Mouse (Mus musculus): ENCODE measurements around the gene Ankrd13b.

The Ankrd13b gene

DNA sequence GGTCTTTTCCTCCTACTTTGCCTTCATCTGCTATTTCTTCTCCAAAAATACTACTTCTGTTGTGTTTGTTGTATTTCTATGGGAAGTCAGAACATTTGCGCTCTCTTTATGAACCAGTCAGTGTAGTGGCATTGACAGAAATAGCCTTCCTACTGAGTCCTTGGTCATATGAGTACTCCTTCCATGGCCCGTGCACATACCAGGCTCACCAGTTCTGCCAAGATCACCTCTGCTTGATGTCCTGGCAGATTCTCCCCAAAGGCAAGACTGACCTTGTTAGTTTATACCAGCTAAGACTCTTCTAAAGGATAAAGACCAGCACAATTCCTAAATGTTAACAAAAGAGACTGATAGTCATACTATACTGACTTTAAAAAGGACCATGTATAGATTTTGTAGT lies 37.8 kb downstream of the Ankrd13b start:
- H3K4me3 ChIP-seq (replicated peaks; ENCODE audit: low read length): no peak overlapping the region
- TF ChIP-seq CTCF (conservative IDR thresholded peaks at IDR 0.05; ENCODE audit: low read length): no peak
- TF ChIP-seq POU5F1 (IDR thresholded peaks at IDR 0.05; ENCODE audit: borderline replicate concordance, low read length): no peak
- TF ChIP-seq NANOG (IDR thresholded peaks at IDR 0.05; ENCODE audit: borderline replicate concordance, low read length): no peak

GRCm38 (mm10) chr11:77449224-77449623 lies 40.3 kb downstream of the Ankrd13b start:
- Histone ChIP-seq H3K4me1 (replicated peaks; ENCODE audit: low read depth, low read length) (peaks cover 28% of the 10 kb centered on the region), H3K9me3 (ENCODE audit: low read length) (no peaks in the 10 kb centered on the region), H3K27me3 (ENCODE audit: insufficient read depth, low read length) (peaks cover 8% of the 10 kb centered on the region), H3K4me3 (replicated peaks; ENCODE audit: low read length) (no peak overlapping the region), H3K36me3 (ENCODE audit: insufficient read depth, low read length) (no peaks in the 10 kb centered on the region)
- no peak for TF ChIP-seq CTCF (conservative IDR thresholded peaks at IDR 0.05; ENCODE audit: low read length)
- no peak for TF ChIP-seq POU5F1 (IDR thresholded peaks at IDR 0.05; ENCODE audit: borderline replicate concordance, low read length)
- TF ChIP-seq NANOG (IDR thresholded peaks at IDR 0.05; ENCODE audit: borderline replicate concordance, low read length): no peak

More for the DNA sequence above, 37.8 kb downstream of the Ankrd13b start:
- H3K9me3 ChIP-seq (ENCODE audit: low read length): no peaks in the 10 kb centered on the region
- H3K4me1 ChIP-seq (replicated peaks; ENCODE audit: low read depth, low read length): peaks cover 43% of the 10 kb centered on the region
- no peaks in the 10 kb centered on the region for H3K36me3 ChIP-seq (ENCODE audit: insufficient read depth, low read length)
- H3K27me3 ChIP-seq (ENCODE audit: insufficient read depth, low read length): peaks cover 10% of the 10 kb centered on the region

DNA sequence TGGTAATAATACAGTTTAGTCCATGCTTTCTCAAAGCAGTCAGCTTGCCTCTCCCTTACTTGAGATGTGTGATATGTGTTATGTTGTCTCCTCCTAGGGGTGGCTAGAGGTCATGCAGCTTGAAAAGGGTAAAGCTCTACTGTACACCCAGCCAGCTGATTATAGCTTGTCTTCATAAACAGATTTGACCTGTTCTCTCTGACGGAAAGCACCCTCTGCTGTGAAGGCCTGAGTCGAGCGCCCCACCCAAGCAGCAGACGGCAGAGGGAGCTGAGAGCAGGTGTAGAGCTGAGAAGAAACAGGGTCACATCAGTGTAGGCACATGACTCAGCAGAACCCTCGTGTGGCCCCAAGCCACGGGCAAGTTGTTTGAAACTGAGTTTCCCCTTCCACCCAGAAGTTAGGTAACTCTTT lies 42.8 kb downstream of the Ankrd13b start:
- Histone ChIP-seq H3K27me3 (ENCODE audit: insufficient read depth, low read length) (peaks cover 6% of the 10 kb centered on the region), H3K4me3 (replicated peaks; ENCODE audit: low read length) (no peak overlapping the region), H3K4me1 (replicated peaks; ENCODE audit: low read depth, low read length) (peaks cover 18% of the 10 kb centered on the region), H3K9me3 (ENCODE audit: low read length) (no peaks in the 10 kb centered on the region), H3K36me3 (ENCODE audit: insufficient read depth, low read length) (no peaks in the 10 kb centered on the region)
- TF ChIP-seq NANOG (IDR thresholded peaks at IDR 0.05; ENCODE audit: borderline replicate concordance, low read length) (no peak), CTCF (conservative IDR thresholded peaks at IDR 0.05; ENCODE audit: low read length) (peak; percentile 58)

DNA sequence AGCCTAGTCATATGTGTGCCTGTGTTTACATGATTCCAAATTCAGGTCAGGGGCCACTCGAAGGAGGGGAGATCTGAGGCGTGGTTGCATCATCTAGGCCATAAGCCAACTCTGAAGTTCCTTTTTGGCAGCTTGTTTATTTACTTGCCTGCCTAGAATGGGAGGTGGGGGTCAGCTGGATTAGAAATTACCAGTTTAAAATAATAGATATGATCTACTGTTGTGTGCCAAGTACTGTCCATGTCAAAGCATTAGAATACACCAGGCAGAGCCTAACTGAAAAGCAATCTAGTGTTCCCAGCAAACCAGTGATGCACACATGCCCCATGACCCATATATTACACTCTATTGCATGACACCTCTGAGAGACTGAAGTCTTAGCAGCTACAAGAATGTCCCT lies 44.5 kb downstream of the Ankrd13b start:
- TF ChIP-seq NANOG (IDR thresholded peaks at IDR 0.05; ENCODE audit: borderline replicate concordance, low read length) (no peak), POU5F1 (IDR thresholded peaks at IDR 0.05; ENCODE audit: borderline replicate concordance, low read length) (no peak), CTCF (conservative IDR thresholded peaks at IDR 0.05; ENCODE audit: low read length) (no peak)
- H3K4me3 ChIP-seq (replicated peaks; ENCODE audit: low read length): no peak overlapping the region
- H3K27me3 ChIP-seq (ENCODE audit: insufficient read depth, low read length): no peaks in the 10 kb centered on the region
- H3K4me1 ChIP-seq (replicated peaks; ENCODE audit: low read depth, low read length): peaks cover 18% of the 10 kb centered on the region
- no peaks in the 10 kb centered on the region for H3K36me3 ChIP-seq (ENCODE audit: insufficient read depth, low read length)
- H3K9me3 ChIP-seq (ENCODE audit: low read length): no peaks in the 10 kb centered on the region

- Histone ChIP-seq H3K9me3 (ENCODE audit: low read length) (no peaks in the 10 kb centered on the region), H3K27me3 (ENCODE audit: insufficient read depth, low read length) (no peaks in the 10 kb centered on the region)
- TF ChIP-seq NANOG (IDR thresholded peaks at IDR 0.05; ENCODE audit: borderline replicate concordance, low read length): no peak
- TF ChIP-seq POU5F1 (IDR thresholded peaks at IDR 0.05; ENCODE audit: borderline replicate concordance, low read length): no peak
- TF ChIP-seq CTCF (conservative IDR thresholded peaks at IDR 0.05; ENCODE audit: low read length): no peak
These were observed 47.0 kb downstream of the Ankrd13b start for GRCm38 (mm10) chr11:77442186-77443170.

DNA sequence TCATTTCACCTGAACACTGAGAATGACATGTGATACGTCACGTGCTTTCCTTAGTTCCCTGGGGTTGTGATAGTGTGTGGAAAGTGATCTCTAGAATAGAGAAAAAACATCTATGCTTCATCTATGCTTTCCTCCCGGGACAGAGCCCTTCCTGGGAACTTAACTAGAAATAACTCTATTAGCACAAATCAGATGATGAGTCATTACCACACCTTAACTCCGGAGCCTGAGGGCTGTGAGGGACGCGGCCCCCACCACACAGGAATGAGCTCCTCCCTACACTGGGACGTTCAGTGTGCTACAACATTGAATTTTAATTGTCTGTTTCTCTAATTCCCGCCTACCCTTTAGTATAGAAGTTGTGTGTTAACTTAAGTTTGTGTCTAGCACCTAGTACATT lies 48.5 kb downstream of the Ankrd13b start:
- no peak overlapping the region for H3K4me3 ChIP-seq (replicated peaks; ENCODE audit: low read length)
- peaks cover 2% of the 10 kb centered on the region; the same call in 1 of the 2 replicates for H3K4me1 ChIP-seq (replicated peaks; ENCODE audit: low read depth, low read length)
- no peaks in the 10 kb centered on the region for H3K9me3 ChIP-seq (ENCODE audit: low read length)
- H3K36me3 ChIP-seq (ENCODE audit: insufficient read depth, low read length): no peaks in the 10 kb centered on the region
- H3K27me3 ChIP-seq (ENCODE audit: insufficient read depth, low read length): no peaks in the 10 kb centered on the region
- TF ChIP-seq NANOG (IDR thresholded peaks at IDR 0.05; ENCODE audit: borderline replicate concordance, low read length): no peak
- TF ChIP-seq POU5F1 (IDR thresholded peaks at IDR 0.05; ENCODE audit: borderline replicate concordance, low read length): no peak
- no peak for TF ChIP-seq CTCF (conservative IDR thresholded peaks at IDR 0.05; ENCODE audit: low read length)

More at GRCm38 (mm10) chr11:77442186-77443170, 47.0 kb downstream of the Ankrd13b start:
- Histone ChIP-seq H3K4me1 (replicated peaks; ENCODE audit: low read depth, low read length) (peaks cover 17% of the 10 kb centered on the region), H3K36me3 (ENCODE audit: insufficient read depth, low read length) (no peaks in the 10 kb centered on the region), H3K4me3 (replicated peaks; ENCODE audit: low read length) (no peak overlapping the region)

GRCm38 (mm10) chr11:77440081-77440480 lies 49.4 kb downstream of the Ankrd13b start:
- no peak for TF ChIP-seq NANOG (IDR thresholded peaks at IDR 0.05; ENCODE audit: borderline replicate concordance, low read length)
- no peak for TF ChIP-seq CTCF (conservative IDR thresholded peaks at IDR 0.05; ENCODE audit: low read length)
- TF ChIP-seq POU5F1 (IDR thresholded peaks at IDR 0.05; ENCODE audit: borderline replicate concordance, low read length): no peak
- H3K36me3 ChIP-seq (ENCODE audit: insufficient read depth, low read length): no peaks in the 10 kb centered on the region
- no peak overlapping the region for H3K4me3 ChIP-seq (replicated peaks; ENCODE audit: low read length)
- no peaks in the 10 kb centered on the region for H3K9me3 ChIP-seq (ENCODE audit: low read length)
- H3K4me1 ChIP-seq (replicated peaks; ENCODE audit: low read depth, low read length): no peaks in the 10 kb centered on the region
- no peaks in the 10 kb centered on the region for H3K27me3 ChIP-seq (ENCODE audit: insufficient read depth, low read length)

GRCm38 (mm10) chr11:77437026-77437425 lies 52.5 kb downstream of the Ankrd13b start:
- H3K9me3 ChIP-seq (ENCODE audit: low read length): no peaks in the 10 kb centered on the region
- H3K4me3 ChIP-seq (replicated peaks; ENCODE audit: low read length): no peak overlapping the region
- H3K27me3 ChIP-seq (ENCODE audit: insufficient read depth, low read length): no peaks in the 10 kb centered on the region
- no peaks in the 10 kb centered on the region for H3K36me3 ChIP-seq (ENCODE audit: insufficient read depth, low read length)
- TF ChIP-seq POU5F1 (IDR thresholded peaks at IDR 0.05; ENCODE audit: borderline replicate concordance, low read length) (no peak), CTCF (conservative IDR thresholded peaks at IDR 0.05; ENCODE audit: low read length) (no peak), NANOG (IDR thresholded peaks at IDR 0.05; ENCODE audit: borderline replicate concordance, low read length) (no peak)
- H3K4me1 ChIP-seq (replicated peaks; ENCODE audit: low read depth, low read length): no peaks in the 10 kb centered on the region
